13 mouse cellular contexts compared by ENCODE assay signal in the genomic region with DNA sequence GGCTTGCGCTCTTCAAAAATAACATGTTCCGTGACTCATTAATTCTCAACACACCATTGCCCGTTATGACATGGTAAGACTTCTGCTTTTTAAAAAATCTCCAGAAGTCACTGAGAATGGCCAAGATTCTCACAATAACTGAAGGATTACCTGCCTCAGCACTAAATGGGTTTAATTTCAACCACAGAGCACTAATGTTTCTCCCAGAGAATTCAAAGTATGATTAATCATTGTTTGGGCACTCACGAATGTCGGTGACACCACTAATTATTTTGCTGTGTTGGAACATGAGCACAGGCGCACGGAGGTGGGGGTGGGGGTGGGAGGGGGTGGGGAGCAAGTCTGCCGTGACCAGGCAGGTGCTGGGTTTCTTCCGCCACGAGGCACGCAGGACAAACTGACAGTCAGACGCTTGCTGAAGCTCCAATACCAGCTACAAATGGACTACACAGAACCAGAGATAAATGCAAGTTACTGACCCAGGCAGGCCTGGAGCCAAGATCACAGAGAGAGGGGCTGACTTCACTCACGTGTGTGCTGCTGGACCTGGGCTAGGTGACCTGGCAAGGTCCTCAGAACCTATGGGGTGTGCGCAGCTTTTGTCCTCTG.
DNase-seq lines count a peak whose midpoint lies in the region; ATAC-seq and TF ChIP-seq lines count a peak whose summit lies in the region.
"Had no signal": no experiment of that assay in that cellular context is flagged by ENCODE, and none has a peak within 500 bp of the region (broad histone marks: within the 10 kb centered on the region; RNA-seq: fewer than 3 reads in every experiment).

No protein-coding gene starts in this region.

- no peak overlapping the region for H3K4me3 ChIP-seq in liver, adult 2 months (ENCODE audit: insufficient read depth, low read depth, low read length)
- no peak overlapping the region for H3K4me3 ChIP-seq in brown adipose tissue, adult 24 weeks (ENCODE audit: insufficient read depth, low read depth, low read length)
- no peak overlapping the region for H3K4me3 ChIP-seq in limb, embryonic 14.5 days (replicated peaks; ENCODE audit: low read length)

- peaks cover 7% of the 10 kb centered on the region; the same call in 1 of the 2 replicates for H3K4me1 ChIP-seq in liver, adult 2 months (ENCODE audit: control insufficient read depth, insufficient read depth, low read length)
- H3K4me1 ChIP-seq in brown adipose tissue, adult 24 weeks (ENCODE audit: control insufficient read depth, insufficient read depth, insufficient read length, low read length): peaks cover 26% of the 10 kb centered on the region
- peaks cover 23% of the 10 kb centered on the region for H3K4me1 ChIP-seq in limb, embryonic 14.5 days (ENCODE audit: control insufficient read depth, insufficient read depth, low read length)

- TF ChIP-seq POLR2A in liver, adult 2 months (IDR thresholded peaks at IDR 0.05; ENCODE audit: extremely low read depth, insufficient read depth, low read length): no peak
- no peak for TF ChIP-seq POLR2A in limb, embryonic 14.5 days (IDR thresholded peaks at IDR 0.05; ENCODE audit: borderline replicate concordance, extremely low read depth, insufficient read depth, insufficient read length)

- H3K9me3 ChIP-seq in limb, embryonic 14.5 days (ENCODE audit: control insufficient read depth, low read length): 0 out of 2 replicates have a peak, but pooled peaks cover 4% of the 10 kb centered on the region

- no peaks in the 10 kb centered on the region for H3K27me3 ChIP-seq in liver, adult 2 months (ENCODE audit: control insufficient read depth, insufficient read depth, low read length)
- no peaks in the 10 kb centered on the region for H3K27me3 ChIP-seq in limb, embryonic 14.5 days (ENCODE audit: control insufficient read depth, insufficient read depth, low read length)

- peaks cover 3% of the 10 kb centered on the region; the same call in 1 of the 2 replicates for H3K79me2 ChIP-seq in liver, adult 2 months (ENCODE audit: control insufficient read depth, insufficient read depth, low read length)

- H3K9ac ChIP-seq in liver, adult 2 months (ENCODE audit: low read depth, low read length): no peak overlapping the region
- no peak overlapping the region for H3K9ac ChIP-seq in limb, embryonic 14.5 days (ENCODE audit: low read depth, low read length, severe bottlenecking)

- WGBS in liver, adult 2 months: 31% methylated on average over 14 of the region's 14 CpGs
- WGBS in limb, embryonic 14.5 days: 42% methylated on average over 14 of the region's 14 CpGs

- peak; percentile 50 for DNase-seq in liver, adult 2 months (ENCODE audit: extremely low read depth, low read depth, low spot score)
- no peak for DNase-seq in liver
- DNase-seq in kidney, adult 8-10 months: peak; percentile 71 to 77
- no peak for DNase-seq in limb, embryonic 14.5 days (ENCODE audit: low spot score)
- no peak for DNase-seq in left cerebral cortex, postnatal 10 days (ENCODE audit: extremely low spot score in 1 of 2, low spot score in 2 of 2)
- no peak for DNase-seq in frontal cortex, adult 2 months (ENCODE audit: extremely low spot score in 1 of 2, low spot score in 1 of 2)
- DNase-seq in frontal cortex, postnatal 36 days (ENCODE audit: low spot score in 2 of 2): no peak
- DNase-seq: cerebellum, adult 11 months; embryo, embryonic 11 days; layer of hippocampus, adult 9-11 months; thymus, postnatal 25 days had no signal

- 0 out of 2 replicates have a peak overlapping the region, but pooled peaks have one; percentile 10 for H3K4me2 ChIP-seq in limb, embryonic 14.5 days (replicated peaks; ENCODE audit: low read depth, low read length, severe bottlenecking)

- ATAC-seq in limb, embryonic 14.5 days (ENCODE audit: low FRiP score, low read depth): no peak
- ATAC-seq: forebrain, embryonic 16.5 days had no signal

- intact Hi-C loops in left cerebral cortex, postnatal 10 days (cut with DNase I): no loop called here

- H3K27ac ChIP-seq in liver, adult 2 months (replicated peaks; ENCODE audit: insufficient read depth, low read depth, low read length): no peak overlapping the region
- H3K27ac ChIP-seq in brown adipose tissue, adult 24 weeks (replicated peaks; ENCODE audit: low read depth, low read length): 0 out of 2 replicates have a peak overlapping the region, but pooled peaks have one; percentile 45
- H3K27ac ChIP-seq in limb, embryonic 14.5 days (replicated peaks; ENCODE audit: low read depth, low read length): no peak overlapping the region

- H3K36me3 ChIP-seq in liver, adult 2 months (ENCODE audit: control insufficient read depth, insufficient read depth, low read length): no peaks in the 10 kb centered on the region
- no peaks in the 10 kb centered on the region; the same call in 1 of the 2 replicates for H3K36me3 ChIP-seq in limb, embryonic 14.5 days (ENCODE audit: control insufficient read depth, insufficient read depth, low read length)

- TF ChIP-seq CTCF in liver, adult 2 months (IDR thresholded peaks at IDR 0.05; ENCODE audit: low read depth, low read length): no peak

Comparison
In these comparisons a context has a peak if more than half of its experiments do, and no peak if none do; other contexts are left out.
1. DNase-seq: peak in liver, adult 2 months (single experiment) and kidney, adult 8-10 months (2 of 2); none in liver (single experiment), limb, embryonic 14.5 days (single experiment), left cerebral cortex, postnatal 10 days (0 of 2), frontal cortex, adult 2 months (0 of 2) and frontal cortex, postnatal 36 days (0 of 2).